Mouse (Mus musculus) liver, embryonic 11.5 days (tissue): Measurements from ENCODE around the gene Rtn4r. TPM values are rescaled to one million over a fixed set of nuclear protein-coding genes. Genes with fewer than 3 reads are reported as not detected.
A peak's percentile ranks its signal among the peaks of the same experiment; 100 is the strongest.

Source experiments
- ATAC-seq: fragments of 200-750 bp; cut with Nextera tagmentation; replicated peaks from 2 replicates; pipeline ENCODE4 v1.8.0; 2017; ENCODE audit warnings: moderate number of reproducible peaks, mild to moderate bottlenecking, moderate TSS enrichment, moderate library complexity; ENCODE audit not compliant: low FRiP score
- DNase-seq: peaks from one replicate; pipeline ENCODE4 v3.0.0-alpha.2; 2017; ENCODE audit warnings: low spot score
- H3K27ac ChIP-seq: fragments of 300-500 bp; sonication (generic); 2 replicates; pipeline ENCODE4 v1.5.1; 2014; ENCODE audit warnings: mild to moderate bottlenecking, low read depth, low read length, control low read depth
- H3K27me3 ChIP-seq: fragments of 300-500 bp; sonication (generic); replicated peaks from 2 replicates; pipeline ENCODE4 v1.6.1; 2014; ENCODE audit warnings: low read length, mixed read lengths; ENCODE audit not compliant: control insufficient read depth, insufficient read depth
- H3K36me3 ChIP-seq: fragments of 300-500 bp; sonication (generic); 2 replicates; pipeline ENCODE4 v1.6.1; 2014; ENCODE audit warnings: mild to moderate bottlenecking, low read length, moderate library complexity, mixed read lengths; ENCODE audit not compliant: control insufficient read depth, insufficient read depth
- H3K4me1 ChIP-seq: fragments of 300-500 bp; sonication (generic); replicated peaks from 2 replicates; pipeline ENCODE4 v1.6.1; 2014; ENCODE audit warnings: low read length, mixed read lengths; ENCODE audit not compliant: control insufficient read depth, insufficient read depth
- H3K4me2 ChIP-seq: fragments of 300-500 bp; sonication (generic); 2 replicates; pipeline ENCODE4 v1.6.1; 2014; ENCODE audit warnings: mild to moderate bottlenecking, control low read depth, moderate library complexity
- H3K4me3 ChIP-seq: fragments of 300-500 bp; sonication (generic); 2 replicates; pipeline ENCODE4 v1.5.1; 2014; ENCODE audit warnings: low read depth, low read length, control low read depth
- H3K9ac ChIP-seq: fragments of 300-500 bp; sonication (generic); 2 replicates; pipeline ENCODE4 v1.6.1; 2014; ENCODE audit warnings: low read depth, low read length, control low read depth
- H3K9me3 ChIP-seq: fragments of 300-500 bp; sonication (generic); 2 replicates; pipeline ENCODE4 v1.6.1; 2016; ENCODE audit warnings: low read length, inconsistent platforms, mixed read lengths; ENCODE audit not compliant: control insufficient read depth
- WGBS: fragments of 180-500 bp; shearing (Covaris S2); extraction: QIAGEN DNeasy Blood & Tissue Kit; methylation state at CpG from one replicate; pipeline ENCODE4 v1.1.7; 2014; 5-methylcytosine and 5-hydroxymethylcytosine counted together
- polyA plus RNA-seq: library from polyadenylated mRNA; unstranded; fragments of >200 nt; fragmentation: Nextera tagmentation; extraction: Ambion mirVana; gene quantifications from 2 replicates; pipeline ENCODE4 v1.2.1, GENCODE M21; 2014

The Rtn4r gene
- polyA plus RNA-seq, 1 experiment from 2014 or later = 0.96 TPM

- no peaks in the 10 kb centered on the region for H3K36me3 ChIP-seq
Measured at GRCm38 (mm10) chr16:18119031-18119730, 8.3 kb upstream of the Rtn4r start.

DNA sequence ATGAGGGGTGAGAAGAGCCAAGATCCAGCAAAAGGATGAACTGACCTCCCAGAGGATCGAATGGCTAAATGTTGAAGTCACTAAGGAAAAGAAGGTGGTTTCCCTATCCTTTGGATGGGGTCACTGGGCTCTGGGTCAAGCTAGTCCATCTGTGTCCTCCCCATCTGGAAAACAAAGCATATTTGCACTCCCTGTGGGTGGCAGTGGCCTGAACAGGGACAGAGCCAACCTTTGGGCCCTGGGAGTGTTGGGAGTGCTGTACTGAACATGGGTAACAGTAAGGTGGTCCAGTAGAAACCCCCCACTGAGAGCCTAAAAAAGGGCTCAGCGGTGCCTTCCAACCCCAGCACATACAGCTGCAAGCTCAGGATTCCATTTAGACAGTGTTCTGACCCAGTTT is 4.7 kb upstream of the Rtn4r start:
- ATAC-seq (no peak), DNase-seq (no peak)
- H3K27me3 ChIP-seq = peaks cover 24% of the 10 kb centered on the region
- H3K4me3 ChIP-seq = no peak overlapping the region
- H3K27ac ChIP-seq = no peak overlapping the region
- no peaks in the 10 kb centered on the region for H3K36me3 ChIP-seq
- 60% methylated on average over 2 of the region's 2 CpGs for WGBS
- no peaks in the 10 kb centered on the region for H3K9me3 ChIP-seq
- no peak overlapping the region for H3K9ac ChIP-seq
- no peaks in the 10 kb centered on the region; the same call in 1 of the 2 replicates for H3K4me1 ChIP-seq
- H3K4me2 ChIP-seq = no peak overlapping the region

More at GRCm38 (mm10) chr16:18119031-18119730, 8.3 kb upstream of the Rtn4r start:
- no peaks in the 10 kb centered on the region for H3K9me3 ChIP-seq
- H3K4me1 ChIP-seq = no peaks in the 10 kb centered on the region
- DNase-seq (no peak), ATAC-seq (no peak)
- no peaks in the 10 kb centered on the region; the same call in 1 of the 2 replicates for H3K27me3 ChIP-seq
- H3K27ac ChIP-seq = no peak overlapping the region
- no peak overlapping the region for H3K4me3 ChIP-seq
- H3K9ac ChIP-seq = no peak overlapping the region
- WGBS = 29% methylated on average over 8 of the region's 8 CpGs
- H3K4me2 ChIP-seq = no peak overlapping the region

DNA sequence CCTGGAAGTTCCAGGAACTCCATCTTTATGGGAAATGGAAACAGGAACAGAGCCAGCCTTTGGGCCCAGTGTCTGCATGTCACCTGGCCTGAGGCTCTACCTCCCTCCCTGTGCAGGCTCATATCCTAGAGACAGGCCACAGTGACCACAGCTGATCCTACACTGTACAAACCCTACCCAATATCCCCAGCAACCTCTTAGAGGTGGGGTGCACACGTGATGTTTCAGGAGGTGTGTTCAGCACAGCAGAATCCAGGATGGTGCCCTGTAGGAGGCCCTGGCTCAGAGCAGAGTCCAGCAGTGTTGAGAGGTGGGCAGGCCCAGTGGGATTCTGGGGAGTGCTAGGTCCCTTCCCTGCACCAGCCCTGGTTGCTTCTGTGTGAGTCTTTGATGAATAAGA is 4.0 kb upstream of the Rtn4r start:
- Histone ChIP-seq H3K36me3 (no peaks in the 10 kb centered on the region), H3K27me3 (peaks cover 31% of the 10 kb centered on the region), H3K4me2 (no peak overlapping the region), H3K4me1 (peaks cover 5% of the 10 kb centered on the region; the same call in 1 of the 2 replicates), H3K4me3 (no peak overlapping the region), H3K27ac (no peak overlapping the region), H3K9me3 (no peaks in the 10 kb centered on the region), H3K9ac (no peak overlapping the region)
- DNase-seq (no peak), ATAC-seq (no peak)
- 61% methylated on average over 1 of the region's 1 CpGs for WGBS

DNA sequence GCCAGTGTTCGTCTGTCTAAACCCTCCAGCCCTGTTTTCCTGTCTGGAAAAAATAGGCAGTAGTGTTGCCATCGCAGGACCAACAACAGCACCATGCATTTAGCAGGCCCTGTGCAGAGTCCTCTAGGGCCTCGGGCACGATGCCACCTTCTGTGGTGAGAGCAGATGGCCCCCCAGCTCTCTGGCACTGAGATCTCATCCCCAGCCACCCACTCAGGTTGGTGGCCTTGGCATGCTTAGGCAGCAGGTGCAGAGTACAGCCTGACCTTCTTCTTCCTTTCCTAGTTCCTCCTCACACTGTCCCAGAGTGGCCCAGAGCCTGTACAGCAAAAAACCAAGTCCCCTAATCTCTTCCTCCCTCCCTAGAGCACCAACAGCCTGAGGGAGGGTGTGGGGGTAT is 3.4 kb upstream of the Rtn4r start:
- no peak for DNase-seq
- no peaks in the 10 kb centered on the region for H3K9me3 ChIP-seq
- peaks cover 5% of the 10 kb centered on the region; the same call in 1 of the 2 replicates for H3K4me1 ChIP-seq
- no peak overlapping the region for H3K4me2 ChIP-seq
- H3K9ac ChIP-seq = no peak overlapping the region
- H3K27me3 ChIP-seq = peaks cover 37% of the 10 kb centered on the region
- no peak overlapping the region for H3K27ac ChIP-seq
- WGBS = 66% methylated on average over 4 of the region's 4 CpGs
- H3K36me3 ChIP-seq = no peaks in the 10 kb centered on the region
- no peak for ATAC-seq
- no peak overlapping the region for H3K4me3 ChIP-seq

DNA sequence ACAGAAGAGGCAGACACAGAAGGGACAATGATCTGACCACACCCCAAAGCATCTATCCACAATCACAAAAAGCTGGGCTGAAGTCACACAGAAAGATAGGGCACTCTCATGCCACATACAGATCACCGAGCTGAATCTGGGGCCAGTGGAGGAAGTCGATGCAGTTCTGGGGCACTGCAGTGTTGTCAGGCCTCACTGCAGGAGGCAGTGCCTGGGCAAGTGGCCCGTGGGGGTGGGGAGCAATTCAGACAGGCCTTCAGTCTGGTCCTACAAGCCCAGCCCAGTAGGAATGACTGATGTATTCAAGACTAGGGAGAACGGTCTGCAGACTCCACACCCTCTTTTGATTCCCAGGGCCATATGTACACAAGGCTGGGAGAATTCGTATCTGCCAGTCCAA is 2.8 kb upstream of the Rtn4r start:
- Histone ChIP-seq H3K4me3 (no peak overlapping the region), H3K36me3 (no peaks in the 10 kb centered on the region), H3K27me3 (peaks cover 43% of the 10 kb centered on the region), H3K27ac (no peak overlapping the region), H3K4me1 (peaks cover 5% of the 10 kb centered on the region; the same call in 1 of the 2 replicates), H3K9me3 (no peaks in the 10 kb centered on the region), H3K9ac (no peak overlapping the region), H3K4me2 (no peak overlapping the region)
- no peak for ATAC-seq
- 32% methylated on average over 5 of the region's 5 CpGs for WGBS
- DNase-seq = no peak

DNA sequence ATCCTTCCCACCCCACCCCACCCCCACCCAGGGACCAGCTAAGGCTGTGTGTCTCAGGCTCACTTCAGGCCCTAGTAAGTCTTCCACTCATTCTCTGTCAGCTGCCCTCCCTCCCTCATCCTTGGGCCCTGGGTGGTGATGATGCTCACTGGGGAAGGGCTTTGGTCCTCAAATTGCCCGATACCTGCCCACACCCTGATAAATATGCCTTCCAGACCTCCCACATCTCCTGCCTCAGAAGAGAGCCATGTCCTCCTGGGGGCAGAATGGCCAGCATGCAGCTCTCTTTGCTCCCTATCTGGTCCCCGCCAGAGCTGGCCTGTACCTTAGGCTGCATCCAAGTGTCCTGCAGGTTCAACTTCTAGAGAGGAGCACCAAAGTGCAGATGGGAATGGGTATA is 2.3 kb upstream of the Rtn4r start:
- WGBS = 80% methylated on average over 2 of the region's 2 CpGs
- ATAC-seq = no peak
- H3K36me3 ChIP-seq = no peaks in the 10 kb centered on the region
- no peak for DNase-seq
- H3K27me3 ChIP-seq = peaks cover 43% of the 10 kb centered on the region
- H3K27ac ChIP-seq = no peak overlapping the region
- no peak overlapping the region for H3K9ac ChIP-seq
- no peak overlapping the region for H3K4me3 ChIP-seq
- H3K4me1 ChIP-seq = peaks cover 5% of the 10 kb centered on the region; the same call in 1 of the 2 replicates
- H3K4me2 ChIP-seq = no peak overlapping the region
- H3K9me3 ChIP-seq = no peaks in the 10 kb centered on the region

GRCm38 (mm10) chr16:18126211-18126610 is 1.2 kb upstream of the Rtn4r start:
- H3K4me3 ChIP-seq = no peak overlapping the region
- no peak overlapping the region for H3K4me2 ChIP-seq
- DNase-seq = no peak
- H3K27ac ChIP-seq = no peak overlapping the region
- 67% methylated on average over 3 of the region's 3 CpGs for WGBS
- no peaks in the 10 kb centered on the region for H3K36me3 ChIP-seq
- H3K4me1 ChIP-seq = peaks cover 5% of the 10 kb centered on the region; the same call in 1 of the 2 replicates
- peaks cover 47% of the 10 kb centered on the region for H3K27me3 ChIP-seq
- no peak for ATAC-seq
- no peaks in the 10 kb centered on the region for H3K9me3 ChIP-seq
- H3K9ac ChIP-seq = no peak overlapping the region

DNA sequence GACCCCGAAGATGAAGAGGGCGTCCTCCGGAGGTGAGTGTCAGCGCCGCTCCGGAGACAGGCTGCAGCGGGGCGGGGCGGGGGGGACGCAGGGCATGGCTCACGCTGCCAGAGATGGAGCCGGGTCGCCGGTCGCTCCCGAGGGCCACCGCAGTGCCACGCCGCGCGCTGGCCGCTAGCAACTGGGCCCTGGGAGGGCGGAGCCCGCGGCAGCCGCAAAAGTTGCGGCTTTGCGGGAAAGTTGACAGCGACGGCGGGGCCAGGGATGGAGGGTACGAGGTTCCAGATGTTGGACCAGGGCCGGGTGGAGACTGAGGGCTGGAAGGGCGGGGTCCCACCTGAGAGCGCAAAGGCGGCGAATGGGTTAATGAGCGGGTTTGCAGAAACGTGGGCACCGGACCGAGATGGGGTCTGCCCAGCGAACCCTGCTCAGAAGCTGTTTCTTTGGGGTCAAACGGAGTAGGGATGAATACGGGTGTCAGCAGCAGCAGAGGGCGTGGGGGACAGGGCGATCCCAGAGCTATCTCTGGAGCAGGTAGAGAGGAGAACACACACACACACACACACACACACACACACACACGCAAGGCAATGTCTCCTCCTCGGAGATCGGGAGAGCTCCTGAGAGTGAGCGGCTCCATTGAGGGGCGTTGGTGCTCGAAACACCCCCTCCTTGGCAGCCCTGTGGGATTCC is 575 bp downstream of the Rtn4r start:
- Histone ChIP-seq H3K9ac (no peak overlapping the region), H3K4me1 (peaks cover 5% of the 10 kb centered on the region; the same call in 1 of the 2 replicates), H3K4me3 (peak overlapping the region; percentile 56), H3K36me3 (no peaks in the 10 kb centered on the region), H3K9me3 (no peaks in the 10 kb centered on the region), H3K27ac (no peak overlapping the region), H3K4me2 (peak overlapping the region; percentile 87), H3K27me3 (peaks cover 47% of the 10 kb centered on the region)
- DNase-seq (no peak), ATAC-seq (no peak)
- 2% methylated on average over 51 of the region's 52 CpGs for WGBS
